Mouse (Mus musculus): ENCODE data around the gene Hoxb6.

GRCm38 (mm10) chr11:96260310-96260970 lies 31.8 kb upstream of the Hoxb6 start:
- TF ChIP-seq POLR2A (IDR thresholded peaks at IDR 0.05; ENCODE audit: extremely low read depth, insufficient read depth, low read length), result no peak
- TF ChIP-seq CTCF (IDR thresholded peaks at IDR 0.05; ENCODE audit: low read depth, low read length), result no peak

All from liver, adult 2 months (tissue).